Mouse (Mus musculus) common myeloid progenitor, adult 5-6 weeks (primary cell): Measurements from ENCODE around the gene Map2k4. TPM values are rescaled to one million over a fixed set of nuclear protein-coding genes. Genes with fewer than 3 reads are reported as not detected.
A peak's percentile ranks its signal among the peaks of the same experiment; 100 is the strongest.

Experiments used
- ATAC-seq: replicated peaks from 2 replicates; pipeline ENCODE4 v1.8.0; 2016; ENCODE audit warnings: low read depth, mild to moderate bottlenecking, moderate TSS enrichment, inconsistent platforms; ENCODE audit not compliant: poor library complexity, severe bottlenecking
- total RNA-seq: library from RNA; stranded (forward); fragments of 200-1000, 187-1606 nt; gene quantifications from 2 replicates; pipeline ENCODE4 v1.2.3, GENCODE M21; 2017

Map2k4 gene
- total RNA-seq, 1 experiment from 2014 or later: 37.9 TPM

- ATAC-seq: peak; percentile 53
Measured at GRCm38 (mm10) chr11:65776906-65777611, 11.0 kb downstream of the Map2k4 start.

- ATAC-seq: no peak
Measured at GRCm38 (mm10) chr11:65773946-65774656, 14.0 kb downstream of the Map2k4 start.

- ATAC-seq: no peak
Measured at GRCm38 (mm10) chr11:65773535-65773934, 14.6 kb downstream of the Map2k4 start.

DNA sequence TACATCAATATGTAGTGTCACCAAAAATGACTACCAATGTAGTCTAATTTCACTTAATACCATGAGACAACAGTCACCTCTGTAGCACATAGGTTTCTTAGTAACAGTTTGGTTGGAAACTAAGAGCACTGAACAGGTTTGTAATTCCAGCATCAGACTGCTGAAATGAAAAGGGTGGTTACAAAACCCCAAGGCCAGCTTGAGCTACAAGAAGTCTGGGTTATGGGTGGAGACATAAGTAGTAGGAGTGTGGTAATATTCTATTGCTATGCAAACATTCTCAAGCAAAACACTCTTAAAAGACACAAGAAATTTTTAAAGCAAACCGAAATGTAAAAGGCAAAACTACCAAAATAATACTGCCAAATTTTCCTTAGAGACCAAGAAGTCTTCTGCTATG is 16.6 kb downstream of the Map2k4 start:
- no peak for ATAC-seq

DNA sequence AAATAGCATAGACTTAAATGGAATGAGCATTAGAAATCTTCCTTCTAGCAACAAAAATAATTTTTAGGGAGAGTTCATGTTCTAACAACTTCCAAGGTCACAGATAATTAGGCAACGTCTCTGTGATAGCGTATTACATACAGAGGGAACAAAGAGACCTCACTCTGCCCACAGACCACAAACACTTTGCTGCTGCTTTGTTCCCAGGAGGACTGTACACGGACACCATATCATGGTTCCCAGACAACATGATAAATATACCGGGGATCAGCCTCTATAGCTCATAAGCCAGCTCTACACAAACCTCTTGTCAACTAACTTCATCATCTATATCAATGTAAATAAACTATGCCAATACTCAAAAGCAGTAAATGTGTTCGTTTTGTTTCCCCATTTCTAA is 18.1 kb downstream of the Map2k4 start:
- ATAC-seq: peak; percentile 80

GRCm38 (mm10) chr11:65768445-65768844 is 19.7 kb downstream of the Map2k4 start:
- no peak for ATAC-seq

- ATAC-seq: no peak
Measured at GRCm38 (mm10) chr11:65760912-65761311, 27.2 kb downstream of the Map2k4 start.

DNA sequence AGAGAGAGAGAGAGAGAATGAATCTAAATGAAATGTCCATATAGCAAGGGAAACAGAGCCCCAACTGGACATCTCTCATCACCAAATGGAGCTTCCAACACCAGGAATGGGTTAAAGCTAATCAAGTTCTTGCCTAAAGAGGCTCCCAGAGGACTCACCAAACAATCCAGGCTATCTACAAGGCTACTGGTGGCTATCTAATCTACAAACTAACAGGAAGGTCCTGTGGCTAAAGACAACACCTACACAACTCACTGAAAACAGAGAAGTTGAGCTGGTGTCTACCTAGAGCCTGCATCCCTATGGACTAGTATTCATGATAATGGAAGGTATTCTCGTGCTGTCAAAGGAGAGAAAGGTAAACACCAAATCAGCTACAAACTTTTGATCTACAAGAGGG is 28.7 kb downstream of the Map2k4 start:
- ATAC-seq: no peak

- ATAC-seq: no peak
Measured at GRCm38 (mm10) chr11:65754161-65754560, 33.9 kb downstream of the Map2k4 start.

GRCm38 (mm10) chr11:65753593-65753992 is 34.5 kb downstream of the Map2k4 start:
- ATAC-seq: 0 out of 2 replicates have a peak, but pooled peaks have one; percentile 50

DNA sequence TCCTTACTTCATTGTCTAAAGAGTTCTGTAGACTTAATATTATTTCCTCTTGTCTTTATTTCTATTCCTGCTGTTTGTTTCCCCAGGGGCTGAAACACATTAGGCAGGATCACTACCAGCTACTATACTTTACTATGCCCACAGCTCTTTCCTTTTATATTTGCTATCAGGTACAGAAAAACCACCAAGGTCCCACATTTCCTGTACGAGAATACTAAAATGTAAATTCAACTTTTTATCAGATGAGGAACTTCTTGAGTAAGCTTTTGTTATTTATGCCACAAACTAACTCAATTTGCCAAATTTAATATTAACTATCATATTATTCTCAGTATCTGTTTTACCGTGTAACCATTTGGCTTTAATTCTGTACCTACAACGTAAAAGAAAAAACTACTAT is 37.6 kb downstream of the Map2k4 start:
- ATAC-seq: 0 out of 2 replicates have a peak, but pooled peaks have one; percentile 25

- no peak for ATAC-seq
Measured at GRCm38 (mm10) chr11:65747433-65747832, 40.7 kb downstream of the Map2k4 start.

- no peak for ATAC-seq
Measured at GRCm38 (mm10) chr11:65745707-65746333, 42.3 kb downstream of the Map2k4 start.

GRCm38 (mm10) chr11:65743866-65744265 is 44.2 kb downstream of the Map2k4 start:
- ATAC-seq: no peak

- ATAC-seq: peak; percentile 31; the same call in 1 of the 2 replicates
Measured at GRCm38 (mm10) chr11:65740811-65741210, 47.3 kb downstream of the Map2k4 start.

DNA sequence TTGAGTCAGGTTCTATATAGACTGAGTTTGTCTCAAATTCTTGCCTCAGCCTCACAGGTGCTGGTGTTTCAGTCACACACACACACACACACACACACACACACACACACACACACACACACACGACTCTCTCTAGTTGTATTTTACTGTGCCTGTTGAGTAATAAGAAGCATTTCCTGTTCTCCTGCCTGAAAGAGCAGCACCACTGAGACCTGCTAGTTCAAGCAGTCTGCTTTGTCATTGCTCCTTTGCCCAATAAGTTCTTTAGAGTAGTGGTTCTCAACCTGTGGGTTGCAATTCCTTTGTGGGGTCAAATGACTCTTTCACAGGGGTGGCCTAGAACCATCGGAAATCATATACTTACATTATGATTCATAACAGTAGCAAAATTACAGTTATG is 47.7 kb downstream of the Map2k4 start:
- ATAC-seq: peak; percentile 77

- ATAC-seq: peak; percentile 49
Measured at GRCm38 (mm10) chr11:65739880-65740279, 48.2 kb downstream of the Map2k4 start.

GRCm38 (mm10) chr11:65734656-65735055 is 53.4 kb downstream of the Map2k4 start:
- ATAC-seq: 0 out of 2 replicates have a peak, but pooled peaks have one; percentile 54

DNA sequence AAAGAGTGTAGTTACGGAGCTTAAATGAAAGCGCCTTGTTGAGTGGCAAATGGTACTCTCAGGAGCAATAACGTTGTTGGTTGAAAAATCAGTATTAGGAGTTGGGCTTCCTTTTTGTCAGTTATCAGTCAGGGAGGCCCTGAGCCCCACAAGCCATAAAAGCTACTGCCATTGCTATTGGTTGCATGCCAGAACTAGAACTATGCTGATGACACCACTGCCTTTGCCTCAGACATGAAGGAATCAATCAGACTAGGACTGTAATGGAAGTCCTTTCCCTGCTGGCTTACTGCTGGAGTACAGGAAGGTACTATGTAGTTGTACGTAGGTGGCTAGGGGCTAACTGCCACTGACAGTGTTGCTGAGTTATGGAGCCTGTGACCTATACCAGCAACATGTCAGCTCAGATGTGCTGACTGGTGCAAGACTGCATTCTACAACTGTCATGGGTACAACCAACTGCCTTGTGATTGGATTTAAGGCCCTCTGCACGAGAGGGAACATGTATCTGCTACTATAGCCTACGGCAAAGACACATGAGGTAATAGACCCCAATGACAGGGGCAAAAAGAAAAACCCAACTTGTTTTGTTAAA is 58.4 kb downstream of the Map2k4 start:
- ATAC-seq: no peak

GRCm38 (mm10) chr11:65728906-65729305 is 59.2 kb downstream of the Map2k4 start:
- ATAC-seq: no peak

DNA sequence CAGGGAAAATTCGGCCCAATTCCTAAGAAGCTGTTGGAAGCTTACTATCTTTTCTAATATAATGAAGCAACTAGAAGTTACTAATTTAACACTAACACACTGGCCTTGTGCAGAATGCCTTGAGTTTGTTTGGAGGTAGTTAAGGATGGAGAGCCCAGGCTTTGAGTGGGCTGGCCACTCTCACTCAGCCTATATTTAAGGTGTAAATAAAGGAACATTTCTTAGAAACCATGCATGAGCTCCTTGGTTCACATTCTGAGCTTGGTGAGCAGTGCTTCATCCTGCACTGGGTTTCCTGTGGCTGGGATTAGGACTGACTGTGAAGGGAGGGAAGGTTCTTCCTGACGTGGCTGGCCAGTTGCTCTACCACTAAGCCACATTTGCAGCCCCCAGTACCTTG is 64.4 kb downstream of the Map2k4 start:
- ATAC-seq: no peak
